Mouse (Mus musculus): ENCODE data around the gene Setd6. TPM values are rescaled to one million over a fixed set of nuclear protein-coding genes. Genes with fewer than 3 reads are reported as not detected.

Setd6 gene
- polyA plus RNA-seq (2014; fragmentation: Nextera tagmentation; extraction: Ambion mirVana): 27.0 and 31.7 TPM in 2 replicates

DNA sequence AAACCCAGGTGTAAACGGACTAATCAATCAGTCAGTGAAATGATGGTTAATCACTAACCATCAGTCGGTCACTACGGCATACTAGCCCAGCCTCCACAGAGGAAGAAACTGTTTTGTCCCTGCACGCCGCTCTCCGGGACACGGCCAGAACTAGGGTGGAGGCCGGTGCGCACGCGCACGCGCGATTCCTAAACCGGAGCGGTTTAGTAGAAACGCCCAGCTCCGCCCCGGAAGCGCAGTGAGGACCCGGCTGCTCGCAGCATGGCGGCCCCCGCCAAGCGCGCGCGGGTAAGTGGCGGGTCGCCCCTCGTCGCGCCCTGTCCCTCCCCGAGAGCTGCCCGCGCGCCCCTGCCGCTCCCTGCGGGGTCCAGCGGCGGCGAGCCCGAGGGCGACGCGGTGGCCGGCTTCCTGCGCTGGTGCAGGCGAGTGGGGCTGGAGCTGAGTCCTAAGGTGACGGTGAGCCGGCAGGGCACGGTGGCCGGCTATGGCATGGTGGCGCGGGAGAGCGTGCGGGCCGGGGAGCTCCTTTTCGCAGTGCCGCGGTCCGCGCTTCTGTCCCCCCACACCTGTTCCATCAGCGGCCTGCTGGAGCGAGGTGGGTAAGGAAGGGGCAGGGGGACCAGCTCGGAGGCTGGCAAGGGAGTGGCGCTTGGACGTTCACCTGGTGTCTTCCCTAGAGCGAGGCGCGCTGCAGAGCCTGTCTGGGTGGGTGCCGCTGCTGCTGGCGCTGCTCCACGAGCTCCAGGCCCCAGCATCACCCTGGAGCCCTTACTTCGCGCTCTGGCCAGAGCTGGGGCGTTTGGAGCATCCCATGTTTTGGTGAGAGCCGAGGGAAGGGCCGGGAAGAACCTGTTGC, at the start of gene Setd6:
Gene Setd6 (plus strand): TSS at position 206 of the 856 bp plus-strand sequence.
- H3K4me1 ChIP-seq (replicated peaks; ENCODE audit: control insufficient read depth, insufficient read depth, low read length): peaks cover 13% of the 10 kb centered on the region
- H3K9me3 ChIP-seq (ENCODE audit: control insufficient read depth, low read length): no peaks in the 10 kb centered on the region
- WGBS: under 1% methylated on average over 66 of the region's 79 CpGs
- ATAC-seq (ENCODE audit: low FRiP score): peak; percentile 86
- peak within 1 kb of the TSS; percentile 97 for H3K4me2 ChIP-seq (replicated peaks)
- H3K36me3 ChIP-seq (replicated peaks; ENCODE audit: control insufficient read depth, insufficient read depth): peaks cover 60% of the 10 kb centered on the region
- peak; percentile 85 for DNase-seq (ENCODE audit: low spot score)
- peak within 1 kb of the TSS; percentile 87 for H3K4me3 ChIP-seq (replicated peaks; ENCODE audit: low read length)
- peak within 1 kb of the TSS; percentile 85 for H3K9ac ChIP-seq
- peak within 1 kb of the TSS; percentile 74 for H3K27ac ChIP-seq
- no peaks in the 10 kb centered on the region for H3K27me3 ChIP-seq (ENCODE audit: control insufficient read depth, insufficient read depth, low read length)

DNA sequence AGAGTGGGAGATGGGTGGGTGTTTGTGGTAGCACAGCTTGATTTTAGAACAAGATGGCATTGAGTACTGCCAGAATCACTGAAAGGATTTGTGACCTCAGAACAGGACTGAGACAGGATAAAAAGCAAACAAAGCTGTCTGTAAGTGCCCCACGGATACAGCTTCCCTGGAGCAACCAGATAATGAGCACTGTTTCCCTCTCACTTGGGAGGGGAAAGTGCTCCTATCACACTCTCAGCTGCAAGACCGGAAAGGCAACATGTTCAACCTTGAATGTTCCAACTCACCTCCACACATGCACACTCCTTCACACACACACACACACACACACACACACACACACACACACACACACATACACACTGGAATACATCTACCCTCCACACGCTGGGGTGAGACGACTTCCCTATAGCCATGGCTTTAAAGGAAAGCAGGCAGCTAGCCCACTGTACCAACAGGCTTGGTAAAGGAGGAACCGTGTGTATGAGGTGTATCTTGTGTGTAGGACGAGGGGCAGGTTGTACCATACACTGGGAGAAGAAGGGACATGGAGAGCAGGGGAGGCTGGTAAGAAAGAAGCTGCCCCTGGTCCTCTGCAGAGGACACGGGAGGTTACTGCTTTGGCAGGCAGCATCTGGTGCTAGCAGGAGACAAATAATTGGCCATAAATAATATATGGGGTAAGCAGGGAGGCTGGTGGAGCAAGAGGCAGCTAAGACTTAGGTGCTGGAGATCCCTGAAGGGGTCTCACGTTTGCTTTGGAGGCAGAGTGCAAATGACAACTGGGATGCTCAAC, 47.3 kb upstream of the Setd6 start:
- no peak overlapping the region for H3K4me2 ChIP-seq (replicated peaks)
- no peaks in the 10 kb centered on the region for H3K27me3 ChIP-seq (ENCODE audit: control insufficient read depth, insufficient read depth, low read length)
- no peaks in the 10 kb centered on the region for H3K36me3 ChIP-seq (replicated peaks; ENCODE audit: control insufficient read depth, insufficient read depth)
- no peak overlapping the region for H3K9ac ChIP-seq
- ATAC-seq (ENCODE audit: low FRiP score) (no peak), DNase-seq (ENCODE audit: low spot score) (no peak)
- H3K9me3 ChIP-seq (ENCODE audit: control insufficient read depth, low read length): no peaks in the 10 kb centered on the region
- H3K4me3 ChIP-seq (replicated peaks; ENCODE audit: low read length): no peak overlapping the region
- no peaks in the 10 kb centered on the region for H3K4me1 ChIP-seq (replicated peaks; ENCODE audit: control insufficient read depth, insufficient read depth, low read length)
- no peak overlapping the region for H3K27ac ChIP-seq
- 59% methylated on average over 8 of the region's 8 CpGs for WGBS

DNA sequence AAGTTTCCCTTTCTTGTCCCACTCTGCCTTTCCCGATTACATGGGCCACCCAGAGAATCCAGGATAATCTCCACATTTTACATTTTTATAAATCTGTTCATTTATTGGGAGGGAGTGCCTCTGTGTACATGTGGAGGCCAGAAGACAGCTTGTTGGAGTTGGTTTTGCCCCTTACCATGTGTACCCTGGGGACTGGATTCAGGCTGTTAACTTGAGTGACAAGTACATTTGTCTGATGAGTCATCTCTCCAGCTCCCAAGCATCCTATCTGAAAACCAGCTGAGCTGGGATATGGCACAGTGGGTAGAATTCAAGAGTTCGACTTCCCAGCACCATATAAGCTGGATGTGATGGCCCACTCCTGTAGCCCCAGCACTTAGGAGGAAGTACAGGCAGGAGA, 45.7 kb upstream of the Setd6 start:
- no peak for ATAC-seq (ENCODE audit: low FRiP score)
- H3K9ac ChIP-seq: no peak overlapping the region
- no peak for DNase-seq (ENCODE audit: low spot score)
- no peaks in the 10 kb centered on the region for H3K36me3 ChIP-seq (replicated peaks; ENCODE audit: control insufficient read depth, insufficient read depth)
- no peaks in the 10 kb centered on the region for H3K27me3 ChIP-seq (ENCODE audit: control insufficient read depth, insufficient read depth, low read length)
- H3K27ac ChIP-seq: no peak overlapping the region
- H3K4me2 ChIP-seq (replicated peaks): no peak overlapping the region
- 0 out of 2 replicates have a peak, but pooled peaks cover under 1% of the 10 kb centered on the region for H3K4me1 ChIP-seq (replicated peaks; ENCODE audit: control insufficient read depth, insufficient read depth, low read length)
- no peak overlapping the region for H3K4me3 ChIP-seq (replicated peaks; ENCODE audit: low read length)
- WGBS: 85% methylated on average over 2 of the region's 2 CpGs
- no peaks in the 10 kb centered on the region for H3K9me3 ChIP-seq (ENCODE audit: control insufficient read depth, low read length)

DNA sequence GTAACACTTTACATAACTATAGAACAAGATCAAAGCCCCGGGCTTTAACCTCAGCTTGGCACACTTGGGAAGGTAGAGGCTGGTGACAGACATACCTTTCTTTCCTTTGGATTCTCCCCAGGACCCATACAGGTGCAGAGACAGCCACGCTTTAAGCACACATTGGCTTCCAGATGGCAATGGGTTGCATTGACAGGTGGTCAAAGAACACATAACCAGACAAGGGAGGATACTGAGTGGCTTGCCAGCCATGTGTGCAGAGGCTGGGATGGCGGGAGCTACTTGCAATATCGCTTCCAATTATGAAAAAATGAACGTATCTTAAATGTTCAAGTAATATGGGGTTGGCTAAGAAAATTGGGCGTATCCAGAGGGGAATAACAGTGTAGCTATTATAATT, 43.8 kb upstream of the Setd6 start:
- H3K27ac ChIP-seq: no peak overlapping the region
- H3K4me3 ChIP-seq (replicated peaks; ENCODE audit: low read length): no peak overlapping the region
- no peak overlapping the region for H3K9ac ChIP-seq
- peaks cover 4% of the 10 kb centered on the region; the same call in 1 of the 2 replicates for H3K27me3 ChIP-seq (ENCODE audit: control insufficient read depth, insufficient read depth, low read length)
- H3K36me3 ChIP-seq (replicated peaks; ENCODE audit: control insufficient read depth, insufficient read depth): no peaks in the 10 kb centered on the region
- DNase-seq (ENCODE audit: low spot score) (no peak), ATAC-seq (ENCODE audit: low FRiP score) (no peak)
- H3K4me1 ChIP-seq (replicated peaks; ENCODE audit: control insufficient read depth, insufficient read depth, low read length): 0 out of 2 replicates have a peak, but pooled peaks cover 2% of the 10 kb centered on the region
- WGBS: 89% methylated on average over 6 of the region's 6 CpGs
- H3K9me3 ChIP-seq (ENCODE audit: control insufficient read depth, low read length): no peaks in the 10 kb centered on the region
- no peak overlapping the region for H3K4me2 ChIP-seq (replicated peaks)

DNA sequence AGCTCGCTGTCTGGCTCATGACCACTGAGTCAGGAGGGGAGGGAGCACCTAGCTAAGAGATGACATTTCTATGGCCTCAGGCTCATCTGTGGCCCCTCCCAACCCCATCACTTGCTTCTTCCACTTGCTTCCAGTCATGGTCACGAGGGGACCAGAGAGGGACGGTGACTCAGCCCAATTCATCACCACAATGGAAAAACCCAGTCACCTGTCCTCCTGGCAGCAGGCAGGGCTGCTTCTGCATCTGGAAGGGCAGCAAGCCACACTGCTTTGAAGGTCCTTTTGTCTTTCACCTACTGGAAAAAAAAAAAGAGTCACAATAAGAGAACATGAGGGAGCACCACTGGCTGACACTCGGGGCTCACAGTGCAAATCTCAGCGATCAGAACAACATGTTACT, 42.9 kb upstream of the Setd6 start:
- DNase-seq (ENCODE audit: low spot score) (no peak), ATAC-seq (ENCODE audit: low FRiP score) (no peak)
- H3K4me1 ChIP-seq (replicated peaks; ENCODE audit: control insufficient read depth, insufficient read depth, low read length): 0 out of 2 replicates have a peak, but pooled peaks cover 2% of the 10 kb centered on the region
- 83% methylated on average over 5 of the region's 5 CpGs for WGBS
- H3K36me3 ChIP-seq (replicated peaks; ENCODE audit: control insufficient read depth, insufficient read depth): no peaks in the 10 kb centered on the region
- no peak overlapping the region for H3K27ac ChIP-seq
- H3K9ac ChIP-seq: no peak overlapping the region
- H3K4me3 ChIP-seq (replicated peaks; ENCODE audit: low read length): no peak overlapping the region
- peaks cover 13% of the 10 kb centered on the region; the same call in 1 of the 2 replicates for H3K27me3 ChIP-seq (ENCODE audit: control insufficient read depth, insufficient read depth, low read length)
- no peak overlapping the region for H3K4me2 ChIP-seq (replicated peaks)
- no peaks in the 10 kb centered on the region for H3K9me3 ChIP-seq (ENCODE audit: control insufficient read depth, low read length)

DNA sequence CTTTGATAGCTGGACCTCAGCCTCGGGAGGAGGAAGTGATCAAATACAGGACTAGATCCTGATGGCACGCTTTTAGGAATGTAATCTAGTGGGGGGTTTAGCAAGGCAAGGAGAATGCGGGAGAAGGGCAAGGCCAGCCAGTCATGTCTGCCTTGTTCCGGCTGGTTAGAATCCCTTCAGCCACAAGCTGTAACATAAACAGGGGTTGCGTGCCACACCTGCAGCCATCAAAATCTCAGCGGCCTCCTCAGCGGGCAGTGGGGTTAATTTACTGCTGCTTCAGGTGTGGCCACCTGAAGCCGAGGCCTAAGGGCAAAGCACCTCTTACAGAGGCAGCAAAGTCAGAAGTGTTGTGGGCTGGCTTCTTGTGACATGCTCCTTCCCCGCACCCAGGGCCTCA, 39.0 kb upstream of the Setd6 start, which contains the start of gene Ndrg4:
Gene Ndrg4 (plus strand): TSS at position 350 of the 400 bp plus-strand sequence.
- Histone ChIP-seq H3K4me1 (replicated peaks; ENCODE audit: control insufficient read depth, insufficient read depth, low read length) (peaks cover 13% of the 10 kb centered on the region), H3K36me3 (replicated peaks; ENCODE audit: control insufficient read depth, insufficient read depth) (no peaks in the 10 kb centered on the region), H3K4me2 (replicated peaks) (peak within 1 kb of the TSS; percentile 81), H3K27ac (peak within 1 kb of the TSS; percentile 72), H3K9ac (peak within 1 kb of the TSS; percentile 88), H3K27me3 (ENCODE audit: control insufficient read depth, insufficient read depth, low read length) (peaks cover 26% of the 10 kb centered on the region; the same call in 1 of the 2 replicates), H3K4me3 (replicated peaks; ENCODE audit: low read length) (peak within 1 kb of the TSS; percentile 77), H3K9me3 (ENCODE audit: control insufficient read depth, low read length) (no peaks in the 10 kb centered on the region)
- no peak for DNase-seq (ENCODE audit: low spot score)
- no peak for ATAC-seq (ENCODE audit: low FRiP score)
- WGBS: 47% methylated on average over 9 of the region's 9 CpGs

DNA sequence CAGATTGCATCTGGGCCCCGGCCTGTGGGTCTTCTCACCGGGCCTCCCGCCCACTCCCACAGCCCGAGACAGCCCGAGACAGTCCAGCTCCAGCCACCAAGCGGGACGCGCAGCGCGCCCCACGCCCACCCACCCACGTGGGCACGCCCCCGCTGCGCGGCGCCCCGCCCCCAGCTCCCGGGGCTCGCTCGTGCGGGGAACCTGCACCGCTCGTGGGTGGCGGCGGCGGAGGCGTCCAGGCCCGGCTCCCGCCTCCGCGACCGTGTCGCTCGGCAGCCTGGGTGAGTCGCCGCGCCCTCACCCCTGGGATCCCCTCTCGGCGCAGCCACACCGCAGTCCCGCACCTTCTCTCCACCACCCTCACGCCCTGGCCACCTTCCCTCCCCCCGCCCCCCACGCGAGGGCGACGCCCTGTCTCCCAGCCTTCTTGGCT, 38.1 kb upstream of the Setd6 start:
- Histone ChIP-seq H3K4me1 (replicated peaks; ENCODE audit: control insufficient read depth, insufficient read depth, low read length) (peaks cover 13% of the 10 kb centered on the region), H3K9ac (peak overlapping the region; percentile 88), H3K27ac (peak overlapping the region; percentile 72), H3K4me3 (replicated peaks; ENCODE audit: low read length) (peak overlapping the region; percentile 77), H3K9me3 (ENCODE audit: control insufficient read depth, low read length) (no peaks in the 10 kb centered on the region), H3K4me2 (replicated peaks) (peak overlapping the region; percentile 81), H3K36me3 (replicated peaks; ENCODE audit: control insufficient read depth, insufficient read depth) (no peaks in the 10 kb centered on the region), H3K27me3 (ENCODE audit: control insufficient read depth, insufficient read depth, low read length) (peaks cover 26% of the 10 kb centered on the region; the same call in 1 of the 2 replicates)
- DNase-seq (ENCODE audit: low spot score): peak; percentile 59
- 0% methylated on average over 21 of the region's 48 CpGs for WGBS
- ATAC-seq (ENCODE audit: low FRiP score): peak; percentile 79

DNA sequence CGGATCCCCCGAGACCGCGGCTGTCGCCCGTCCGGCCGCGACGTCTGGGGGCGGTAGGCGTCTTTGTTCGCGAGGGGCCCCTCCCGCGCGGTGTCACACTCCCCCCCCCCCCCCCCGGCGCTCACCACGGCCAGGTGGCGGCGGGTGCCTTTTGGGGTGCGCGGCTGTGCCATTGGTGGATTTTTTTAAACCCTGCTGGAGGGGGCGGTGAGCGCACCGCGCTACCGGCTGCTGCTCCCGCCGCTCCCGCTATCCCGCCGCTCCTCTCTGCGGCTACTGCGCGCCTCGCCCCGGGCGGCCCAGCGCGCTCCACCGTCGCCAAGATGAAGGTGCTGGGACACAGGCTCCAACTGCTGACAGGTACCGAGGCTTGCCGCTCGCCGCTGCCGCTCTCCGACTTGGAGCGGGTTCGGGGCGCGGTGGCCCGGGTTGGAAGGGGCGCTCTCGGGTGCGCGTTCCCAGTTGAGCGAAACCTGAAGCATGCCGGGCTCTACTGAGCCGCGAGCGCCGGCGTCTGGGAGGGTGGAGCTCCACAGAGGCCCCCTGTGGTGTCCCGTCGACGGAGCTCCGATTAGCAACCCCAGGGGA, 37.6 kb upstream of the Setd6 start:
- 1% methylated on average over 65 of the region's 70 CpGs for WGBS
- peak; percentile 60 for ATAC-seq (ENCODE audit: low FRiP score)

More for the DNA sequence above, 37.6 kb upstream of the Setd6 start:
- no peaks in the 10 kb centered on the region for H3K9me3 ChIP-seq (ENCODE audit: control insufficient read depth, low read length)
- peak overlapping the region; percentile 81 for H3K4me2 ChIP-seq (replicated peaks)
- peak overlapping the region; percentile 77 for H3K4me3 ChIP-seq (replicated peaks; ENCODE audit: low read length)
- H3K36me3 ChIP-seq (replicated peaks; ENCODE audit: control insufficient read depth, insufficient read depth): no peaks in the 10 kb centered on the region
- peaks cover 13% of the 10 kb centered on the region for H3K4me1 ChIP-seq (replicated peaks; ENCODE audit: control insufficient read depth, insufficient read depth, low read length)
- H3K9ac ChIP-seq: peak overlapping the region; percentile 88
- peak overlapping the region; percentile 72 for H3K27ac ChIP-seq
- H3K27me3 ChIP-seq (ENCODE audit: control insufficient read depth, insufficient read depth, low read length): peaks cover 26% of the 10 kb centered on the region; the same call in 1 of the 2 replicates
- peak; percentile 45 for DNase-seq (ENCODE audit: low spot score)
